Mouse (Mus musculus) hindbrain, embryonic 11.5 days (tissue): Measurements from ENCODE around the gene Gm6685. TPM values are rescaled to one million over a fixed set of nuclear protein-coding genes. Genes with fewer than 3 reads are reported as not detected.
"Not testable (repeated sequence)": the region's sequence is repeated elsewhere in the genome, so short reads cannot be mapped to it uniquely, and the experiment has no call there.

Experiments
- ATAC-seq: fragments of 200-750 bp; cut with Nextera tagmentation; 2 replicates; pipeline ENCODE4 v1.8.0; 2017; ENCODE audit warnings: mild to moderate bottlenecking, moderate TSS enrichment, moderate library complexity; ENCODE audit not compliant: low FRiP score
- DNase-seq: peaks from one replicate; pipeline ENCODE4 v3.0.0-alpha.2; 2015; ENCODE audit warnings: low spot score
- H3K27ac ChIP-seq: fragments of 300-500 bp; sonication (generic); 2 replicates; pipeline ENCODE4 v1.5.1; 2014; ENCODE audit warnings: mild to moderate bottlenecking, low read depth, low read length
- H3K27me3 ChIP-seq: fragments of 300-500 bp; sonication (generic); 2 replicates; pipeline ENCODE4 v1.6.1; 2014; ENCODE audit warnings: mild to moderate bottlenecking, low read length, moderate library complexity, mixed read lengths; ENCODE audit not compliant: control insufficient read depth, insufficient read depth
- H3K36me3 ChIP-seq: fragments of 300-500 bp; sonication (generic); 2 replicates; pipeline ENCODE4 v1.6.1; 2014; ENCODE audit warnings: mild to moderate bottlenecking, low read length, moderate library complexity, mixed read lengths; ENCODE audit not compliant: control insufficient read depth, insufficient read depth
- H3K4me1 ChIP-seq: fragments of 300-500 bp; sonication (generic); replicated peaks from 2 replicates; pipeline ENCODE4 v1.6.1; 2014; ENCODE audit warnings: low read length, mixed read lengths; ENCODE audit not compliant: control insufficient read depth, insufficient read depth
- H3K4me2 ChIP-seq: fragments of 300-500 bp; sonication (generic); replicated peaks from 2 replicates; pipeline ENCODE4 v1.6.1; 2014; ENCODE audit warnings: mild to moderate bottlenecking, low read depth, low read length
- H3K4me3 ChIP-seq: fragments of 300-500 bp; sonication (generic); 2 replicates; pipeline ENCODE4 v1.5.1; 2014; ENCODE audit warnings: low read depth, low read length
- H3K9ac ChIP-seq: fragments of 300-500 bp; sonication (generic); 2 replicates; pipeline ENCODE4 v1.6.1; 2014; ENCODE audit warnings: low read depth, low read length
- H3K9me3 ChIP-seq: fragments of 300-500 bp; sonication (generic); 2 replicates; pipeline ENCODE4 v1.6.1; 2016; ENCODE audit warnings: low read length; ENCODE audit not compliant: control insufficient read depth
- WGBS: fragments of 180-500 bp; shearing (Covaris S2); extraction: QIAGEN DNeasy Blood & Tissue Kit; methylation state at CpG from one replicate; pipeline ENCODE4 v1.1.7; 2014; 5-methylcytosine and 5-hydroxymethylcytosine counted together
- polyA plus RNA-seq: library from polyadenylated mRNA; unstranded; fragments of >200 nt; fragmentation: Nextera tagmentation; extraction: Ambion mirVana; gene quantifications from 2 replicates; pipeline ENCODE4 v1.2.1, GENCODE M21; 2014

Gene Gm6685
- not detected in 2 replicates for polyA plus RNA-seq

- H3K4me3 ChIP-seq, H3K27me3 ChIP-seq, DNase-seq, H3K27ac ChIP-seq, H3K9ac ChIP-seq, ATAC-seq, H3K4me1 ChIP-seq, H3K9me3 ChIP-seq, H3K4me2 ChIP-seq, H3K36me3 ChIP-seq: not testable (repeated sequence)
- WGBS, result 92% methylated on average over 34 of the region's 45 CpGs
Observed at GRCm38 (mm10) chr11:28339224-28340150, at the start of gene Gm6685. Gene Gm6685 (minus strand): TSS chr11:28339867.

- Histone ChIP-seq H3K27ac (no peak overlapping the region), H3K27me3 (no peaks in the 10 kb centered on the region), H3K9ac (no peak overlapping the region), H3K36me3 (no peaks in the 10 kb centered on the region), H3K4me3 (no peak overlapping the region), H3K9me3 (no peaks in the 10 kb centered on the region), H3K4me2 (no peak overlapping the region), H3K4me1 (no peaks in the 10 kb centered on the region)
- DNase-seq, result no peak
- no peak for ATAC-seq
Observed at GRCm38 (mm10) chr11:28375891-28376290, 36.2 kb upstream of the Gm6685 start.

- no peak for DNase-seq
- Histone ChIP-seq H3K4me2 (no peak overlapping the region), H3K36me3 (no peaks in the 10 kb centered on the region), H3K27ac (no peak overlapping the region), H3K9me3 (no peaks in the 10 kb centered on the region), H3K4me1 (no peaks in the 10 kb centered on the region), H3K27me3 (no peaks in the 10 kb centered on the region), H3K4me3 (no peak overlapping the region), H3K9ac (no peak overlapping the region)
- no peak for ATAC-seq
Observed at GRCm38 (mm10) chr11:28374636-28375035, 35.0 kb upstream of the Gm6685 start.

GRCm38 (mm10) chr11:28371381-28371780, 31.7 kb upstream of the Gm6685 start:
- not testable (repeated sequence) for H3K36me3 ChIP-seq, H3K4me2 ChIP-seq, DNase-seq, H3K4me3 ChIP-seq, ATAC-seq, H3K9me3 ChIP-seq, H3K27me3 ChIP-seq, H3K9ac ChIP-seq, H3K27ac ChIP-seq, H3K4me1 ChIP-seq
- WGBS, result 68% methylated on average over 5 of the region's 5 CpGs

GRCm38 (mm10) chr11:28365929-28366244, 26.2 kb upstream of the Gm6685 start:
- Histone ChIP-seq H3K4me3 (peak overlapping the region; percentile 21; the same call in 1 of the 2 replicates), H3K4me1 (0 out of 2 replicates have a peak, but pooled peaks cover 2% of the 10 kb centered on the region), H3K27ac (no peak overlapping the region), H3K9me3 (no peaks in the 10 kb centered on the region), H3K4me2 (peak overlapping the region; percentile 41), H3K27me3 (no peaks in the 10 kb centered on the region), H3K36me3 (no peaks in the 10 kb centered on the region), H3K9ac (peak overlapping the region; percentile 55; the same call in 1 of the 2 replicates)
- ATAC-seq (peak; percentile 58), DNase-seq (no peak)
- WGBS, result 64% methylated on average over 2 of the region's 2 CpGs

GRCm38 (mm10) chr11:28365209-28365928, 25.7 kb upstream of the Gm6685 start:
- WGBS, result 6% methylated on average over 26 of the region's 26 CpGs
- H3K27ac ChIP-seq, result 0 out of 2 replicates have a peak overlapping the region, but pooled peaks have one; percentile 21
- peak overlapping the region; percentile 55; the same call in 1 of the 2 replicates for H3K9ac ChIP-seq
- H3K4me3 ChIP-seq, result peak overlapping the region; percentile 21
- ATAC-seq (peak; percentile 98), DNase-seq (peak; percentile 95)
- H3K9me3 ChIP-seq, result no peaks in the 10 kb centered on the region
- peak overlapping the region; percentile 41 for H3K4me2 ChIP-seq
- no peaks in the 10 kb centered on the region for H3K36me3 ChIP-seq
- 0 out of 2 replicates have a peak, but pooled peaks cover 2% of the 10 kb centered on the region for H3K4me1 ChIP-seq
- no peaks in the 10 kb centered on the region for H3K27me3 ChIP-seq

GRCm38 (mm10) chr11:28343465-28343864, 3.8 kb upstream of the Gm6685 start:
- WGBS, result 94% methylated on average over 2 of the region's 2 CpGs
- H3K4me2 ChIP-seq, result no peak overlapping the region
- H3K36me3 ChIP-seq, result no peaks in the 10 kb centered on the region
- DNase-seq (no peak), ATAC-seq (no peak)
- no peaks in the 10 kb centered on the region for H3K9me3 ChIP-seq
- H3K9ac ChIP-seq, result no peak overlapping the region
- no peak overlapping the region for H3K4me3 ChIP-seq
- H3K27me3 ChIP-seq, result no peaks in the 10 kb centered on the region
- no peak overlapping the region for H3K27ac ChIP-seq
- H3K4me1 ChIP-seq, result no peaks in the 10 kb centered on the region

- Histone ChIP-seq H3K27me3 (no peaks in the 10 kb centered on the region), H3K4me1 (no peaks in the 10 kb centered on the region), H3K27ac (no peak overlapping the region), H3K4me3 (no peak overlapping the region), H3K4me2 (no peak overlapping the region), H3K36me3 (no peaks in the 10 kb centered on the region), H3K9ac (no peak overlapping the region), H3K9me3 (no peaks in the 10 kb centered on the region)
- WGBS, result 80% methylated on average over 5 of the region's 5 CpGs
- ATAC-seq (no peak), DNase-seq (no peak)
Observed at GRCm38 (mm10) chr11:28341887-28342286, 2.2 kb upstream of the Gm6685 start.
